Mouse (Mus musculus) kidney, postnatal 4 days (tissue): Measurements from ENCODE around the gene Dapk1.

Experiments used
- DNase-seq, 2 experiments: peaks; one replicate each; pipeline ENCODE4 v3.0.0; 2021; ENCODE audit warnings: mixed read lengths in 2 of 2

The Dapk1 gene

GRCm38 (mm10) chr13:60664816-60665215, 63.1 kb downstream of the Dapk1 start:
- no peak for DNase-seq

DNA sequence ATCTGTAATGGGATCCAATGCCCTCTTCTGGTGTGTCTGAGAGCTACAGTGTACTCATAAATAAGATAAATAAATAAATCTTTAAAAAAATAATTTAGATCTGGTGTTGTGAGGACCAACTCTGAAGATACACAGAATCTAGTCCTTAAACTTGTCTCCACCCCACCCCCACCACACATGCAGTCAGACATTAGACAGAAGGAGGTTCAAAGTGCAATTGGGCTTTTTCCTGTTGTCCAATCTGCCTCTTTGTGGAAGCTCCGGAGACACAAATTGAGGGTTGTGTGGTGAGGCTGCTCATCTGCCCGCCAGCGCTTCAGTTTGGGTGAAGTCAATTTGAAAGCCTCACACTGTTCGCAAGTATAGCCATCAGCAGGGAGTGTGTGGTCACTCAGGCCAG, 63.7 kb downstream of the Dapk1 start:
- no peak for DNase-seq

- DNase-seq = no peak
Measured at GRCm38 (mm10) chr13:60668036-60668435, 66.3 kb downstream of the Dapk1 start.

GRCm38 (mm10) chr13:60670605-60671004, 68.9 kb downstream of the Dapk1 start:
- peak in 1 of 2 experiments; percentile 55 for DNase-seq

DNA sequence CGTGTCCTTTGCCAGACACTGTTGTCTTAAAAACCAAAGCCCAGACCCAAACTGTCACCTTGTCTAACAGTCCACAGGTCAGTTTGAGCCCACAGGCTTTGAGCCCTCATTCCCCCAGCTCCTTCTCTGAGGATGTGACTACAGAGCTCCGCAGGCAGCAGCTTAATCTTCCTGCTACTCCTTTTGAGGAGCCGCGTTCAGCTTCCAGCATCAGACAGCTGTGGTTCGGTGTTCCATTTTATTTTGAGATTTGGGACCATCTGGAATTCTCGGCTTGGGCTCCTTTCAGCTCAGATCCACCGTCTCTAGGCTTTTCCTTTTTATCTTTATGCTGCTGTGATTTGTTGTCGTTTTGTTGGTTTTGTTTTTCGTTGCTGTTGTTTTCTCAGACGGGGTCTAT, 69.5 kb downstream of the Dapk1 start:
- no peak for DNase-seq

GRCm38 (mm10) chr13:60672287-60672686, 70.5 kb downstream of the Dapk1 start:
- no peak for DNase-seq

GRCm38 (mm10) chr13:60672882-60673675, 71.3 kb downstream of the Dapk1 start:
- no peak for DNase-seq

DNA sequence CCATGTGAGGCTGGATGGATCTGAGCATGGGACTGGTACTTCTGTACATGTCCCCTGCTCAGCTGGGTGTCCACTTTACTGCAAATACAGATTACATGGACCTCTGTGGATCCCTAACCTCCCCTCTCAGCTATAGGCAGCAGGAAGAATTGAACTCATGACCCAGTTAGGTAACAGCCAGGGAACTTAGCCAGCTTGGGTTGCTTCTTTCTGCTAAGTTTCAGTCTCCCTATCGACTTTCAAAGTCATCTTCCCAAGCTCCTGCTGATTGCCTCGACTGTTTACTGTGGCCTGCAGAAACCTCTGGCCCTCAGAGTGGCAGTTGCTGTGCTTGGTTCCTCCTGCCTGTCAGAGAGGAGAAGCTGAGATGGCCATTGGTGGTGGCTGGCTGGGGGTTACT, 72.6 kb downstream of the Dapk1 start:
- DNase-seq = no peak

DNA sequence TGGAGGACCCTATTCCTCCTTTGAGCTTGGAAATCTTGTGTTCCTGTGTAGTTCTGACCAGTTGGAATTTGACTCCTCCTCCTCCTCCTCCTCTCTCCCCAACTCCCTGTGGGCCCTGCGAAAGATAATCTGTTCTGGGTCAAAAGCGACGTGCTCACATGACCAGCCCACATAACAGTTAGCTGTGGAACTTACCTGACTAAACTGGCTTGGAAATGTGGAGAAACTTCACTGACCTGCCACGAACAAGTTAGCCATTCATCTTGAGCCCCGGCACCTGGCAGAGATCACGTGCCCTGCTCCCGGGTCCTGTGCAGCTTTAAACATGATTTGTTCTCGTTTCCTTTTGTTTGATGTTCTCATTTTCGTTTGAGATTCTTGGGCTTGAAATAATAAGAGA, 73.2 kb downstream of the Dapk1 start:
- peak; percentile 58 to 76 for DNase-seq

GRCm38 (mm10) chr13:60675416-60675815, 73.7 kb downstream of the Dapk1 start:
- DNase-seq = no peak

DNA sequence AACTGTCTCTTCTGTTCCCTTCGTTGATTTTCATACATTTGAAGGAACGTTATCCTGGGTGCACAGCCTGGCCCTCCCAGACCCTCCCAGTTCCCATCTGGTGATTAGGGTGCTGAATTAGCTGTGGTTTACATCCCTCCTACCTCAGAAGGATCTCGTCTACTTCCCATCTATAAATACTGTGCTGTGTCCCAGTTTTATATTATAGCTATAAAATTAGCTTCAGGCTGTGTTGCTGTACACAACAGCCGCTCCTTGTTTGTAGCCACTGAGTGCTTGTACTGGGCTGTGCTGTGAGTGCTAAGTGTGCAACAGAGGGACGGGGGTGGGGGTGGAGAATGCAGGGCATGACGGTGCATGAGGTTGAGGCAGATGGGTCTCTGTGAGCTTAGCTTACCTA, 77.2 kb downstream of the Dapk1 start:
- no peak for DNase-seq

- DNase-seq = no peak
Measured at GRCm38 (mm10) chr13:60682714-60683695, 81.3 kb downstream of the Dapk1 start.

DNA sequence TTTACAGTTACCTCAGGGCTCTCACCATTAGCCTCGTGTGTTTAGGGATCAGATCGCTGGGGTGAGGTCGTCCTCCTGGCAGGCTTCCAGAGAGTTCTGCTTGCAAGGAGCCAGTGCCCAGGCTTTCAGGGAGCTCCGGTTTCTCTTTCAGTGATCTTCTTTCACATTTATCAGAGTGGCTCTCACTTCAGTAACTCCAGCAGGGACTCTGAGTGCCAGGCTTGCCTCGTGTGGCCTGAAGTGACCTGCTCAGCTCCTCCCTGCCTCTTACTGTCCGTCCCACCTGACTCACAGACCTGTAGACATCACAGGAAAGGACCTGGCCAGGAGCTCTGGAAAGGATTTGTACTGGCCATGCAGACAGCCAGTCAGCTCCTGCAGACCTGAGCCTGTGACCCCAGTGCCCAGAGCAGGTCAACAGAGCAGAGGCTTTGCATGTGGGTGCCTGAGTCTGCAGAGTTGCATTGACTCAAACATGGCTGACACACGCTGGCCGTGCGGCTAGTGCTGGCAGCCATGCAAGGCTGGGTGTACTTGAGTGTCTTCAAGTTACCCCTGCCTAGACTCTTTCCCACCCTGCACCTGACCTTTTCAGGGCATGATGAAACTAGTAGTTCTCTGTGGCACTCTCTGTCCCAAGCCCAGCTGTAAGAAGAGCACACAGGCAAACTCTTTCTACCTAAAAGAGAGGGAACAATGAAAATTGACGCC, 82.5 kb downstream of the Dapk1 start:
- DNase-seq = peak; percentile 50 to 63

DNA sequence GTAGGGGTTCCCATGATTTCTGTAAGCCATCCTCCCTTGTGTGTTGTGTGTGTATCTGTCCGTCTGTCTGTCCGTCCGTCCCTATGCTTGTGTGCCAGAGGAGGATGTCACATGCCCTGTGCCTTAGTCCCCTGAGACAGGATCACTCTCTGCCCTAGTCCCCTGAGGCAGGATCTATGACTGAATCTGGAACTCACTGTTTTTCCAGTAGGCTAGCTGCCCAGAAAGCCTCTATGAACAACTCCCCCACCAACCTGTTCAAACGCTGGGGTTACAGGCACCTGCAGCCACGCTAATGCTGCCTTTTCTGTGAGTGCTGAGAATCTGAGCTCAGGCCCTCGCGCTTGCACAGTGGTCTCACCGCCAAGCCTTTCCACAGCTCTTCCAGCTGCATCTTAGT, 83.1 kb downstream of the Dapk1 start:
- DNase-seq = no peak

GRCm38 (mm10) chr13:60685216-60685615, 83.5 kb downstream of the Dapk1 start:
- DNase-seq = peak; percentile 63 to 73

- no peak for DNase-seq
Measured at GRCm38 (mm10) chr13:60686024-60686663, 84.4 kb downstream of the Dapk1 start.

GRCm38 (mm10) chr13:60686967-60687366, 85.2 kb downstream of the Dapk1 start:
- peak; percentile 56 to 64 for DNase-seq

DNA sequence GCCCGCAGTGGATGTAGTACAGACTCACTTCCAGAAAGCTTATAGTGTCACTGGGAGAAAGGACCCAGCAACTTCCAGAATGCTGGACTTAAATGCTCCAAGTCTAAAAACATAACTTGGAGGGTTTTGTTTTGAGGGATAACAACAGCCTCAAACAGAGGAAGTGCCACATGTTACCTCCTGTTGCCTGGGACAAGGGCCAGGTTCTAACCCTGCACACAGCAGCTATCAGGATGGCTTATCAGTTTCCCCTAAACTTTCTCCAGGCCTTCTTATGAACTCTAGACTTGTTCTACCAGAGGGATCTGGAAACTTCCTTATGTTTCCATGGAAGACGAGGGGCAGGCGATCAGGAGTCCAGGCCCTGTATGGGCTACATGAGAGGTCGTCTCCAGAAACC, 85.7 kb downstream of the Dapk1 start:
- DNase-seq = no peak

GRCm38 (mm10) chr13:60687891-60688290, 86.1 kb downstream of the Dapk1 start:
- DNase-seq = no peak

GRCm38 (mm10) chr13:60690921-60691320, 89.2 kb downstream of the Dapk1 start:
- no peak for DNase-seq

- DNase-seq = no peak
Measured at GRCm38 (mm10) chr13:60691940-60692339, 90.2 kb downstream of the Dapk1 start.

DNA sequence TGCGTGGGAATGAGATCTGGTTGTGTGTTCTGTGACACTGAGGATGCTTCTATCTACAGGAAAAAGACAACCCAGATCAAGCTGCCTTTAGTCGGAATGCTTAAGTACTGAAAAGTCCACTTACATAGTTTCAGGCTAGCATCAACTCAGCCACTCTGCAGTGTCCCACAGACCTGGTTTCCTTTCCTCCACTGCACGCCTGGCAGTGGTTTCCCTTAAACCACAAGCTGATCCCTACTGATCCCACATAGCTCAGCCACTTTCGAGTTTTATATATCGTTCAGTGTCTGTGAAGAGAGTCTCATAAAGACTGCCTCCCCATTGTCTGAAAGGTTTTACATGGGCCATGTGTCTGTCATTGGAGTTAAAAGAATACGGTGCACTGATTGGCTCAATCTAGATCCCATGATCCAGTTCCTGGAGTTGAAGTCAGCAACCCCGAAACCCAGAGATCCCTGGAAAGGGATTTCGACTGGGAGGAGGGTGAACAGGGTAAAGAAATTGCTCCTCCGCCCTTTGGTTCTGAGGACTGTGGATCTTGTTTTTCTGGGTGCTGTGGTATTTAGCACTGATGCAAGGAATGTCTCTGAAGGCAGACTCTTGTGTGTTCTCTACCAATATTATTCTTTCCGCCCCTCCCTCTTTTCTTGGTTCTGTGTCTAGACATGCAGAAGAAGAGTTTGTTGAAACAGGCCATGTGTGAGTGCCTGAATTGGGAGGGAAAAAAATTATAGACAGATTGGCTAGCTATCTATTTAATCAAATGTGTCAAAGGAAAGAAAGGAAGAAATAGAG, 93.6 kb downstream of the Dapk1 start:
- DNase-seq = no peak
